ENCODE assay signal across 26 mouse cellular contexts in the genomic region with DNA sequence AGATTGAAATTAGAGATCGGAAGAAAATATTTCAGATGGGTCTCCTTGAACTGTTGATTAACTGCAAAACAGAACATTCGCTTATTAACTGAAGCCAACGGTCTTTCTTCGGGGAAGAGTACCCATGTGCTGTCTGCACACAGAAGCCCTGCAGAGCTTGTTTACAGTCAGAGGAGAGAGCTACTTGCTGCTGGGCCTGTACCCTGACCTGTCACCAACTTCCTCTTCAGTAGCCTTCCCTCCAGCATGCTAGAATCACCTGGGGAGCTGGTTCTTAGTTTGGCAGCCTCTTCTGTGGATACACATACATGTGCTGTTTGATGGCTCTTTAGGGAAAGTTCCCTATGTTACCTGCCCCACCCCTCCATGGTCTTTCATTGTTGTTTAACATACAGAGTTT. TPM values are rescaled to one million over a fixed set of nuclear protein-coding genes. Genes with fewer than 3 reads are reported as not detected.
DNase-seq lines count a peak whose midpoint lies in the region; ATAC-seq and TF ChIP-seq lines count a peak whose summit lies in the region.
"Had no signal": no experiment of that assay in that cellular context is flagged by ENCODE, and none has a peak within 500 bp of the region (broad histone marks: within the 10 kb centered on the region; RNA-seq: fewer than 3 reads in every experiment).

No protein-coding gene starts in this region.

- peak overlapping the region; percentile 90 for H3K4me3 ChIP-seq in megakaryocyte, embryonic 14.5 days (replicated peaks)
- peak overlapping the region; percentile 66 to 89 for H3K4me3 ChIP-seq in liver, embryonic 14.5 days (ENCODE audit: insufficient read depth in 1 of 2, low read depth in 2 of 2, low read length in 2 of 2)
- H3K4me3 ChIP-seq: embryonic facial prominence, embryonic 13.5 days; forebrain, embryonic 15.5 days; limb, embryonic 12.5 days; myocyte; neural tube, embryonic 13.5 days had no signal

- H3K36me3 ChIP-seq in megakaryocyte, embryonic 14.5 days (replicated peaks; ENCODE audit: low read length) = peaks cover 39% of the 10 kb centered on the region
- H3K36me3 ChIP-seq in liver, embryonic 14.5 days (replicated peaks; ENCODE audit: control insufficient read depth, insufficient read depth, low read depth) = peaks cover 34% of the 10 kb centered on the region
- H3K36me3 ChIP-seq: embryonic facial prominence, embryonic 13.5 days; forebrain, embryonic 15.5 days; limb, embryonic 12.5 days; neural tube, embryonic 13.5 days had no signal

- TF ChIP-seq EP300 in liver, embryonic 14.5 days (IDR thresholded peaks at IDR 0.05; ENCODE audit: low read depth) = no peak

- no peaks in the 10 kb centered on the region for H3K9me3 ChIP-seq in megakaryocyte, embryonic 14.5 days
- no peaks in the 10 kb centered on the region for H3K9me3 ChIP-seq in liver, embryonic 14.5 days (ENCODE audit: control insufficient read depth, low read length)
- H3K9me3 ChIP-seq: embryonic facial prominence, embryonic 13.5 days; forebrain, embryonic 15.5 days; limb, embryonic 12.5 days; neural tube, embryonic 13.5 days had no signal

- H3K27ac ChIP-seq in liver, embryonic 14.5 days = peak overlapping the region; percentile 95
- H3K27ac ChIP-seq: embryonic facial prominence, embryonic 13.5 days; forebrain, embryonic 15.5 days; limb, embryonic 12.5 days; neural tube, embryonic 13.5 days had no signal

- H3K9ac ChIP-seq in liver, embryonic 14.5 days (replicated peaks) = peak overlapping the region; percentile 83
- H3K9ac ChIP-seq: embryonic facial prominence, embryonic 13.5 days; forebrain, embryonic 15.5 days; limb, embryonic 12.5 days; neural tube, embryonic 13.5 days had no signal

- peak overlapping the region; percentile 69 for H3K4me2 ChIP-seq in liver, embryonic 14.5 days (ENCODE audit: low read depth)
- H3K4me2 ChIP-seq: embryonic facial prominence, embryonic 13.5 days; forebrain, embryonic 15.5 days; limb, embryonic 12.5 days; neural tube, embryonic 13.5 days had no signal

- peak; percentile 55 for DNase-seq in heart, adult 11 months
- no peak for DNase-seq in heart, postnatal 4 days
- DNase-seq in liver, embryonic 14.5 days (ENCODE audit: low read depth in 3 of 3, low spot score in 3 of 3) = no peak
- DNase-seq in thymus, postnatal 4 days = no peak
- no peak for DNase-seq in gastrocnemius, postnatal 25 days
- DNase-seq: cerebellum, adult 18-20 months; cerebellum, postnatal 25 days; gastrocnemius, postnatal 10 days; heart, adult 18-20 months; kidney, postnatal 36 days; lung, adult 2 months; lung, postnatal 36 days; right cerebral cortex, postnatal 4 days; thymus, postnatal 14 days had no signal

- no peak for TF ChIP-seq CTCF in liver, embryonic 14.5 days (IDR thresholded peaks at IDR 0.05; ENCODE audit: low read depth)

- peaks cover 15% of the 10 kb centered on the region for H3K27me3 ChIP-seq in megakaryocyte, embryonic 14.5 days (replicated peaks)
- H3K27me3 ChIP-seq in liver, embryonic 14.5 days (ENCODE audit: control insufficient read depth, insufficient read depth, low read length) = peaks cover 4% of the 10 kb centered on the region; the same call in 1 of the 2 replicates
- H3K27me3 ChIP-seq: embryonic facial prominence, embryonic 13.5 days; forebrain, embryonic 15.5 days; limb, embryonic 12.5 days; neural tube, embryonic 13.5 days had no signal

- WGBS in liver, embryonic 14.5 days (ENCODE audit: insufficient replicate concordance) = 64% methylated on average over 4 of the region's 4 CpGs

- peaks cover 81% of the 10 kb centered on the region for H3K4me1 ChIP-seq in megakaryocyte, embryonic 14.5 days
- H3K4me1 ChIP-seq in liver, embryonic 14.5 days (replicated peaks; ENCODE audit: control insufficient read depth in 2 of 2, insufficient read depth in 2 of 2, low read length in 1 of 2) = peaks cover 32 to 42% of the 10 kb centered on the region in 2 experiments
- H3K4me1 ChIP-seq: embryonic facial prominence, embryonic 13.5 days; limb, embryonic 12.5 days had no signal

- no peak for ATAC-seq in megakaryocyte, adult 5-6 weeks (ENCODE audit: poor library complexity, severe bottlenecking)
- ATAC-seq in liver, embryonic 14.5 days (ENCODE audit: insufficient read depth) = no peak
- ATAC-seq: forebrain, embryonic 15.5 days; intestine, postnatal 0 days; midbrain, embryonic 16.5 days; Patski had no signal

RNA-seq across cellular contexts. Expression of a gene that starts 0.9 kb away (rescaled TPM):
- under 1 TPM; 0.14 to 0.20 TPM for total RNA-seq in heart, postnatal 4 days (2021)
- 1.4 TPM in 1 of 2 replicates, not detected in the other for polyA plus RNA-seq in megakaryocyte, embryonic 14.5 days (2012; ENCODE audit: insufficient read depth, low replicate concordance)
- not detected in 2 replicates for total RNA-seq in megakaryocyte, adult 5-6 weeks (2015)
- 0.16 TPM in 1 of 2 replicates, not detected in the other for total RNA-seq in megakaryocyte, adult 5-6 weeks (2017)
- polyA plus RNA-seq in liver, embryonic 14.5 days (2012; rRNA removed) = 11.4 and 15.4 TPM in 2 replicates
- 29.3 and 30.4 TPM in 2 replicates for polyA plus RNA-seq in liver, embryonic 14.5 days (2014; fragmentation: Nextera tagmentation; extraction: Ambion mirVana)
- not detected for total RNA-seq in gastrocnemius, postnatal 25 days (2021)
- total RNA-seq: adrenal gland, adult 18-20 months; heart, adult 18-20 months; left cerebral cortex, postnatal 14 days had no signal
- polyA plus RNA-seq: forebrain, embryonic 15.5 days; intestine, postnatal 0 days; midbrain, embryonic 16.5 days; neural tube, embryonic 13.5 days; Patski had no signal

RNA-seq across cellular contexts. Expression of a gene that starts 13.2 kb away (rescaled TPM):
- 10 to 100 TPM; 76.7 to 83.4 TPM for total RNA-seq in heart, postnatal 4 days (2021)
- polyA plus RNA-seq in megakaryocyte, embryonic 14.5 days (2012; ENCODE audit: insufficient read depth, low replicate concordance) = 3.7 and 13.6 TPM in 2 replicates
- 53.7 and 58.1 TPM in 2 replicates for total RNA-seq in megakaryocyte, adult 5-6 weeks (2015)
- 52.4 and 59.6 TPM in 2 replicates for total RNA-seq in megakaryocyte, adult 5-6 weeks (2017)
- polyA plus RNA-seq in liver, embryonic 14.5 days (2012; rRNA removed) = 10.5 and 11.7 TPM in 2 replicates
- 20.9 and 22.3 TPM in 2 replicates for polyA plus RNA-seq in liver, embryonic 14.5 days (2014; fragmentation: Nextera tagmentation; extraction: Ambion mirVana)
- 10 to 100 TPM; 30.1 to 32.3 TPM for total RNA-seq in gastrocnemius, postnatal 25 days (2021)

RNA-seq across cellular contexts. Expression of a gene that starts 16.8 kb away (rescaled TPM):
- total RNA-seq in heart, postnatal 4 days (2021) = 10 to 100 TPM in 1 of 2 experiments, 1 to 10 TPM in 1; 7.1 to 10.0 TPM
- polyA plus RNA-seq in megakaryocyte, embryonic 14.5 days (2012; ENCODE audit: insufficient read depth, low replicate concordance) = 2.2 and 9.8 TPM in 2 replicates
- 6.2 and 7.1 TPM in 2 replicates for total RNA-seq in megakaryocyte, adult 5-6 weeks (2015)
- 4.3 and 8.0 TPM in 2 replicates for total RNA-seq in megakaryocyte, adult 5-6 weeks (2017)
- polyA plus RNA-seq in liver, embryonic 14.5 days (2012; rRNA removed) = 3.1 and 3.4 TPM in 2 replicates
- 4.2 and 4.8 TPM in 2 replicates for polyA plus RNA-seq in liver, embryonic 14.5 days (2014; fragmentation: Nextera tagmentation; extraction: Ambion mirVana)
- total RNA-seq in gastrocnemius, postnatal 25 days (2021) = 10 to 100 TPM in 1 of 2 experiments, 1 to 10 TPM in 1; 9.0 to 11.9 TPM
